Comparison of ENCODE assay signal across 8 mouse cellular contexts in genomic region chr9:113931375-113932099, GRCm38 (mm10). TPM values are rescaled to one million over a fixed set of nuclear protein-coding genes. Genes with fewer than 3 reads are reported as not detected.
DNase-seq lines count a peak whose midpoint lies in the region; ATAC-seq and TF ChIP-seq lines count a peak whose summit lies in the region.

No protein-coding gene starts in this region.

- no peak for TF ChIP-seq POLR2A in embryonic fibroblast, embryonic 13.5 days (IDR thresholded peaks at IDR 0.05; ENCODE audit: low read depth, low read length)

- H3K27me3 ChIP-seq in E14TG2a.4 (ENCODE audit: insufficient read depth, low read length) = 0 out of 2 replicates have a peak, but pooled peaks cover 5% of the 10 kb centered on the region
- H3K27me3 ChIP-seq in heart, postnatal 0 days (ENCODE audit: control insufficient read depth, insufficient read depth, low read length) = no peaks in the 10 kb centered on the region
- H3K27me3 ChIP-seq in midbrain, embryonic 10.5 days (ENCODE audit: low read depth, poor library complexity, severe bottlenecking) = no peaks in the 10 kb centered on the region

- H3K4me2 ChIP-seq in heart, postnatal 0 days (ENCODE audit: low read depth, low read length) = peak overlapping the region; percentile 99

- peak overlapping the region; percentile 93 for H3K4me3 ChIP-seq in E14TG2a.4 (replicated peaks; ENCODE audit: low read length)
- peak overlapping the region; percentile 89 for H3K4me3 ChIP-seq in embryonic fibroblast, embryonic 13.5 days (ENCODE audit: insufficient read depth, low read length)
- peak overlapping the region; percentile 99 for H3K4me3 ChIP-seq in heart, postnatal 0 days (ENCODE audit: low read depth, low read length)
- peak overlapping the region; percentile 98 for H3K4me3 ChIP-seq in midbrain, embryonic 10.5 days

- ATAC-seq in heart, postnatal 0 days (ENCODE audit: insufficient read depth, low read depth) = peak; percentile 12
- no peak for ATAC-seq in monocyte, adult 5-6 weeks (replicated peaks; ENCODE audit: insufficient number of reproducible peaks, low FRiP score, low TSS enrichment, poor library complexity, severe bottlenecking)

- H3K4me1 ChIP-seq in E14TG2a.4 (replicated peaks; ENCODE audit: low read depth, low read length) = peaks cover 54% of the 10 kb centered on the region
- peaks cover 9% of the 10 kb centered on the region for H3K4me1 ChIP-seq in embryonic fibroblast, embryonic 13.5 days (ENCODE audit: control insufficient read depth, insufficient read depth, low read length)
- H3K4me1 ChIP-seq in heart, postnatal 0 days (ENCODE audit: control insufficient read depth, insufficient read depth) = peaks cover 12% of the 10 kb centered on the region; the same call in 1 of the 2 replicates
- H3K4me1 ChIP-seq in midbrain, embryonic 10.5 days = peaks cover 32% of the 10 kb centered on the region

- H3K9me3 ChIP-seq in E14TG2a.4 (ENCODE audit: low read length) = no peaks in the 10 kb centered on the region
- H3K9me3 ChIP-seq in heart, postnatal 0 days (replicated peaks; ENCODE audit: control insufficient read depth, low read length) = no peaks in the 10 kb centered on the region
- no peaks in the 10 kb centered on the region for H3K9me3 ChIP-seq in midbrain, embryonic 10.5 days (replicated peaks)

- TF ChIP-seq CTCF in E14TG2a.4 (conservative IDR thresholded peaks at IDR 0.05; ENCODE audit: low read length) = no peak
- TF ChIP-seq CTCF in embryonic fibroblast, embryonic 13.5 days (IDR thresholded peaks at IDR 0.05; ENCODE audit: borderline replicate concordance, insufficient read depth, low read length) = no peak
- TF ChIP-seq CTCF in heart, postnatal 0 days (IDR thresholded peaks at IDR 0.05; ENCODE audit: low read depth) = no peak

- H3K9ac ChIP-seq in heart, postnatal 0 days (replicated peaks; ENCODE audit: low read depth, low read length) = peak overlapping the region; percentile 97

- WGBS in heart, postnatal 0 days = under 1% methylated on average over 68 of the region's 91 CpGs
- under 1% methylated on average over 72 of the region's 91 CpGs for WGBS in midbrain, embryonic 10.5 days

- H3K27ac ChIP-seq in embryonic fibroblast, embryonic 13.5 days (ENCODE audit: insufficient read depth, low read length) = peak overlapping the region; percentile 39
- H3K27ac ChIP-seq in heart, postnatal 0 days (ENCODE audit: low read depth) = peak overlapping the region; percentile 87
- H3K27ac ChIP-seq in midbrain, embryonic 10.5 days (replicated peaks) = peak overlapping the region; percentile 93

- H3K36me3 ChIP-seq in E14TG2a.4 (ENCODE audit: insufficient read depth, low read length) = peaks cover 5% of the 10 kb centered on the region; the same call in 1 of the 2 replicates
- H3K36me3 ChIP-seq in heart, postnatal 0 days (replicated peaks; ENCODE audit: control insufficient read depth, insufficient read depth, low read length) = no peaks in the 10 kb centered on the region
- H3K36me3 ChIP-seq in midbrain, embryonic 10.5 days = no peaks in the 10 kb centered on the region

- no peak for TF ChIP-seq EP300 in heart, postnatal 0 days (IDR thresholded peaks at IDR 0.05; ENCODE audit: low read depth)

- DNase-seq in adrenal gland, postnatal 10 days = peak; percentile 56
- DNase-seq in heart, postnatal 0 days (ENCODE audit: low spot score) = no peak
- peak; percentile 23 to 57 for DNase-seq in kidney, postnatal 25 days
- peak; percentile 58 for DNase-seq in midbrain, embryonic 10.5 days (ENCODE audit: low spot score)
- peak; percentile 36 to 38 for DNase-seq in spleen, adult 18-20 months

RNA-seq across cellular contexts. Expression of gene Ubp1, which starts 0.8 kb away (rescaled TPM):
- 10 to 100 TPM; 42.2 to 59.4 TPM for total RNA-seq in adrenal gland, postnatal 10 days (2021)
- 77.1 and 96.4 TPM in 2 replicates for polyA plus RNA-seq in embryonic fibroblast, embryonic 13.5 days (2011; ENCODE audit: insufficient read length, low read depth, missing spikeins)
- 30.8 and 46.9 TPM in 2 replicates for total RNA-seq in heart, postnatal 0 days (2014; rRNA removed; ENCODE audit: low replicate concordance)
- polyA plus RNA-seq in heart, postnatal 0 days (2015; fragmentation: Nextera tagmentation; extraction: Ambion mirVana) = 10.8 and 11.1 TPM in 2 replicates
- 35.0 and 36.2 TPM in 2 replicates for polyA plus RNA-seq in midbrain, embryonic 10.5 days (2016; fragmentation: Nextera tagmentation; extraction: Ambion mirVana)
- total RNA-seq in monocyte, adult 5-6 weeks (2017) = 99.1 to 134 TPM (median 122 TPM) in 3 replicates

Comparison
In these comparisons a context has a peak if more than half of its experiments do, and no peak if none do; other contexts are left out.
1. H3K27ac ChIP-seq: peak in every context shown above with its lines; median percentile 93 in midbrain, embryonic 10.5 days; 87 in heart, postnatal 0 days; 39 in embryonic fibroblast, embryonic 13.5 days.